Mouse (Mus musculus) embryo, embryonic 10 days (tissue): ENCODE results near the gene Cldn8.

Experiments used
- DNase-seq: peaks from one replicate; pipeline ENCODE4 v3.0.0-alpha.2; 2015; ENCODE audit warnings: low spot score

Gene Cldn8

GRCm38 (mm10) chr16:88563045-88563913 lies at the start of gene Cldn8:
TSS of gene Cldn8 (minus strand) at chr16:88563183.
- no peak for DNase-seq

- DNase-seq: no peak
These were observed 49.7 kb upstream of the Cldn8 start for GRCm38 (mm10) chr16:88612712-88613111.

GRCm38 (mm10) chr16:88611922-88612321 lies 48.9 kb upstream of the Cldn8 start, which contains the start of gene Krtap24-1:
TSS of gene Krtap24-1 (minus strand) at chr16:88612279.
- DNase-seq: no peak

- DNase-seq: no peak
These were observed 41.6 kb upstream of the Cldn8 start for GRCm38 (mm10) chr16:88604570-88604969.

GRCm38 (mm10) chr16:88602464-88602863 lies 39.5 kb upstream of the Cldn8 start:
- DNase-seq: no peak

- DNase-seq: no peak
These were observed 37.3 kb upstream of the Cldn8 start for GRCm38 (mm10) chr16:88600303-88600702.

GRCm38 (mm10) chr16:88599504-88600237 lies 36.7 kb upstream of the Cldn8 start:
- peak; percentile 11 for DNase-seq

- peak; percentile 40 for DNase-seq
These were observed 29.8 kb upstream of the Cldn8 start for GRCm38 (mm10) chr16:88592758-88593157.

- DNase-seq: no peak
These were observed 20.4 kb upstream of the Cldn8 start for GRCm38 (mm10) chr16:88583338-88583737.

GRCm38 (mm10) chr16:88575885-88576679 lies 13.1 kb upstream of the Cldn8 start:
- DNase-seq: no peak

- DNase-seq: no peak
These were observed 10.0 kb upstream of the Cldn8 start for GRCm38 (mm10) chr16:88572904-88573404.

GRCm38 (mm10) chr16:88570136-88570535 lies 7.2 kb upstream of the Cldn8 start:
- no peak for DNase-seq

GRCm38 (mm10) chr16:88569732-88570131 lies 6.7 kb upstream of the Cldn8 start:
- no peak for DNase-seq

- DNase-seq: no peak
These were observed 6.1 kb upstream of the Cldn8 start for GRCm38 (mm10) chr16:88569096-88569495.

- no peak for DNase-seq
These were observed 1.3 kb downstream of the Cldn8 start for GRCm38 (mm10) chr16:88561617-88562164.

GRCm38 (mm10) chr16:88542488-88542887 lies 20.5 kb downstream of the Cldn8 start:
- DNase-seq: peak; percentile 68

GRCm38 (mm10) chr16:88539841-88540487 lies 23.0 kb downstream of the Cldn8 start:
- no peak for DNase-seq

- DNase-seq: no peak
These were observed 51.6 kb downstream of the Cldn8 start for GRCm38 (mm10) chr16:88511348-88511747.
